Mouse (Mus musculus): ENCODE data around the gene Tpcn2. TPM values are rescaled to one million over a fixed set of nuclear protein-coding genes. Genes with fewer than 3 reads are reported as not detected.

Gene Tpcn2
- polyA plus RNA-seq, 1 experiment from 2014 or later = 1.6 TPM

GRCm38 (mm10) chr7:145179691-145180091, 104.1 kb downstream of the Tpcn2 start:
- WGBS (ENCODE audit: insufficient replicate concordance) = 34% methylated on average over 5 of the region's 5 CpGs
- no peak for ATAC-seq (ENCODE audit: insufficient read depth)
- Histone ChIP-seq H3K27ac (replicated peaks) (no peak overlapping the region), H3K36me3 (replicated peaks) (no peaks in the 10 kb centered on the region), H3K9me3 (replicated peaks) (no peaks in the 10 kb centered on the region), H3K9ac (no peak overlapping the region), H3K27me3 (no peaks in the 10 kb centered on the region), H3K4me2 (no peak overlapping the region), H3K4me1 (replicated peaks) (no peaks in the 10 kb centered on the region), H3K4me3 (replicated peaks) (no peak overlapping the region)

DNA sequence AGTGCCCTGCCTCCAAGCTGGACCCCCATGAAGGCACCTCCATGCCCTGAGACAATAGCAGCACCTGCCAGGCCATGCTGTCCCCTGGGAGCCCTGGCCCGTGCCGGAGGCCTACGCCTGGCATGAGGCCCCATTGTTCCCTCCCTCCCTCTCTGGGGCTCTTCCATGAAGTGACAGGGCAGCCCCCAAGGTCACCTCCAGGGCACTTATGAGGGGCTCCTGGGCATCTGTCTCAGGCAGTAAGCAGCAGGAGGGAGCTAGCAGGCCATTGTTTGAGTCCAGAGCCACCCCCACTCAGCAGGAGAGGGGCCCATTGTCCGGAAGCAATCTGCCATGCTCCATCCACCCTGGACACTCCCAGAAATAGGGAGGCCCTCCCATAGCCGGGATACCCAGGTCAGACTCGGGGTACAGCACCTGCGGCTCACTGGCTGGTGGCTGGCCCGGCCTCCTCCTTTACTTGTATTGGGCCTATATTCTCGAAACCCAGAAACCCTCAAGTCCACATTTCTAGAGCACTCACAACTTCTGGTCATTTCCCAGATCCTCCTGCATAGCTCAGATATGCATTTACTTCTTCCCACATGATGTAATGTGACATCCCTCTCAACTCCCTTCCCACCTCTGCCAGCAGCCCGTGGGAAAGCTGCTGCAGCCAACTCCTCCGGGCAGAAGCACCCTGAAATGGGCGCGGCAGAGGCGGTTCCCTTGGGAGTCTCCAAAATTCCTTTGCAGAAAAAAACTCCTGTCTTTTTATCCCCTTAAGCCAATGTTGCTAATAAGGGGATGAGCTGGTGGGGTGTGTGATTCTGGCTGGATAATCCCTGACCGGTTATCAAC, 106.8 kb downstream of the Tpcn2 start:
- 61% methylated on average over 15 of the region's 15 CpGs for WGBS (ENCODE audit: insufficient replicate concordance)

DNA sequence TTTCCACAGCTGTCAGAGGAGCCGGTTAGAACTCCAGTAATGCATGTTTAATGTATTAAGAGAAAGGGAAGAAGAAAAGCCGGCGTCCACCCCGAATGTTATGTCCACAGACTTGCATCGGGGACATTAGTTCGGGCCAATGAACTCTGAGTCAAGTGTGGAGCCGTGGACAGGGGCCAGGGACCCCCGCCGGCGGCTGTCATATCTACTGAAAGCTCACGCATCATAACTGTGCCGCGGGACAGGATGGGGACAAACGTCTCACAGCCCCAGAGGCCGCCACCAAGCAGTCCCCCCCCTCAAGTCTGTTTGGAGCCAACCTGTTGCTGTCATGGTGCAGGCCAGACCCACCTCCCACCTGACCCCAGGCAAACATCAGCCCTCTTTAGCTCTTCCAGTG, 110.2 kb downstream of the Tpcn2 start:
- Histone ChIP-seq H3K36me3 (replicated peaks) (no peaks in the 10 kb centered on the region), H3K4me2 (no peak overlapping the region), H3K27me3 (0 out of 2 replicates have a peak, but pooled peaks cover 10% of the 10 kb centered on the region), H3K27ac (replicated peaks) (no peak overlapping the region), H3K9me3 (replicated peaks) (no peaks in the 10 kb centered on the region), H3K9ac (no peak overlapping the region), H3K4me3 (replicated peaks) (no peak overlapping the region), H3K4me1 (replicated peaks) (no peaks in the 10 kb centered on the region)
- WGBS (ENCODE audit: insufficient replicate concordance) = 65% methylated on average over 15 of the region's 15 CpGs
- ATAC-seq (ENCODE audit: insufficient read depth) = no peak

More for the DNA sequence above, 106.8 kb downstream of the Tpcn2 start:
- Histone ChIP-seq H3K9ac (no peak overlapping the region), H3K27ac (replicated peaks) (no peak overlapping the region), H3K4me1 (replicated peaks) (no peaks in the 10 kb centered on the region), H3K4me2 (no peak overlapping the region), H3K27me3 (0 out of 2 replicates have a peak, but pooled peaks cover 10% of the 10 kb centered on the region), H3K9me3 (replicated peaks) (no peaks in the 10 kb centered on the region), H3K4me3 (replicated peaks) (no peak overlapping the region), H3K36me3 (replicated peaks) (no peaks in the 10 kb centered on the region)
- ATAC-seq (ENCODE audit: insufficient read depth) = no peak

GRCm38 (mm10) chr7:145173116-145173515, 110.7 kb downstream of the Tpcn2 start:
- H3K4me3 ChIP-seq (replicated peaks) = no peak overlapping the region
- no peak overlapping the region for H3K4me2 ChIP-seq
- H3K36me3 ChIP-seq (replicated peaks) = no peaks in the 10 kb centered on the region
- WGBS (ENCODE audit: insufficient replicate concordance) = 25% methylated on average over 12 of the region's 12 CpGs
- no peaks in the 10 kb centered on the region for H3K4me1 ChIP-seq (replicated peaks)
- H3K9ac ChIP-seq = no peak overlapping the region
- no peaks in the 10 kb centered on the region for H3K9me3 ChIP-seq (replicated peaks)
- H3K27me3 ChIP-seq = 0 out of 2 replicates have a peak, but pooled peaks cover 10% of the 10 kb centered on the region
- no peak overlapping the region for H3K27ac ChIP-seq (replicated peaks)
- ATAC-seq (ENCODE audit: insufficient read depth) = no peak

GRCm38 (mm10) chr7:145169703-145170102, 114.1 kb downstream of the Tpcn2 start:
- Histone ChIP-seq H3K9me3 (replicated peaks) (no peaks in the 10 kb centered on the region), H3K4me1 (replicated peaks) (no peaks in the 10 kb centered on the region), H3K9ac (no peak overlapping the region), H3K36me3 (replicated peaks) (no peaks in the 10 kb centered on the region), H3K27me3 (0 out of 2 replicates have a peak, but pooled peaks cover 10% of the 10 kb centered on the region), H3K4me2 (no peak overlapping the region), H3K4me3 (replicated peaks) (no peak overlapping the region), H3K27ac (replicated peaks) (no peak overlapping the region)
- ATAC-seq (ENCODE audit: insufficient read depth) = no peak
- WGBS (ENCODE audit: insufficient replicate concordance) = 47% methylated on average over 3 of the region's 3 CpGs

DNA sequence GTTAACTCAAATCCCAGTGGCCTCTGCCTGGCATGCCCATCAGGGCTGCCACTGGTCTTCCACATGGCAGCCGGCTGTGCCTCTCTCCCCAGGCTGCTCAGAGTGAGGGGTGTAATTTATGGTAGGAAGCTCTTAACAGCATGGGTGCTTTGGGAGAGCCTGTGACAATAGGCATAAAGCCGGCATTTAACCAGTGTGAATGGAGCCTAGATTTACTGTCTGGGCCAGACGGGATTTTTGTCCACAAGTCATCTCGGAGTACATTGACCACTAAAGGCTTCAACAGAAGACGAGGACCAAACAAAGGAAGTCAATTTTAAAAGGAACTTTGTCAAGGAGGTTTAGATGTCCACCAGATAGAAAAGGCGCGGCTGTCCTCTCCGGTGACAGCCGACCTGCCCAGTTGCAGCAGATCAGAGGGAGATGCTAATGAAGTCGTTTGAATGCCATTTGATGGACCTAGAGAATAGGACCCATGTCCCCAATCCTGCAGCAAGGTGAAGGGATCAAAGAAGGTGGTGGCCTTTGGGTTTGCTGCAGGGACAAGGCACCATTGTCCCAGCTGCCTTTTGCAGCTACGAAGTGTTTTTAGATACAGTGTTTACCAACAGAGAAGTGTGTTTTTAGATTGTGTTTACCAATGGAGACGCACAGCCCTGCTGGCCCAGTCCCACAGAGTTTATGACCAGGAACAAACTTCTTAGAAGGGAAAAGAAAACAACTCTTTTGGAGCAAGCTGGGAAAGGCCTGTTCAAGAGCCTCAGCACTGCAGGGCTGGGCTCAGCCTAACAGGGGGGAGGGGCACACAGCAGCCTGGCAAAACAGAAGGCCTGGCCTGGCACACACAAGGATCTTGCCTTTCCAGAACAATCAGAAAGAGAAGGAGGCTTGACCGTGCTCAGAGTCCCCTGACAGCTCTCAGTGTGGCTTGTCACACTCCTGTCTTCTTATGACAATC, 124.2 kb downstream of the Tpcn2 start:
- H3K27me3 ChIP-seq = no peaks in the 10 kb centered on the region
- no peaks in the 10 kb centered on the region for H3K9me3 ChIP-seq (replicated peaks)
- no peaks in the 10 kb centered on the region for H3K36me3 ChIP-seq (replicated peaks)
- 47% methylated on average over 13 of the region's 13 CpGs for WGBS (ENCODE audit: insufficient replicate concordance)
- H3K4me3 ChIP-seq (replicated peaks) = no peak overlapping the region
- no peak for ATAC-seq (ENCODE audit: insufficient read depth)
- H3K9ac ChIP-seq = no peak overlapping the region
- no peaks in the 10 kb centered on the region for H3K4me1 ChIP-seq (replicated peaks)
- H3K4me2 ChIP-seq = no peak overlapping the region
- no peak overlapping the region for H3K27ac ChIP-seq (replicated peaks)

DNA sequence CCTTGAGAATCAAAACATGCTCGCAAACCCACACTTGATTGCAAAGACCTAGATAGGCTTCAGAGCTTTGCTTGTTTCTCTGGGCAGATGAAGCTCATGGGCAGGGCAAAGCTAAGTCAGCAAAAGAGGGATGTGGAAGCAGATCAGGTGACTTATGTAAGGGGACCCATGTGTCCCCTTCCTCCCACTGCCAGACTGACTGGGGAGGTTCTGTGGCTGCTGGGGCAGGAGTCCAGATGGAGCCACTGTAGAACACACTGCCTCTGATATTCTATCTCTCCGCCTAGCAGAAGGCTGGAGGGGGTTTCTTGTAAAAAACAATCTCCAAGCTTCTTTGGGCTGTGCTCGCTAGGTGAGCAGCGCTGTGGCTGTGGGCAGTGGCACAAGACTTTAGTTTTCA, 128.1 kb downstream of the Tpcn2 start:
- WGBS (ENCODE audit: insufficient replicate concordance) = 55% methylated on average over 4 of the region's 4 CpGs
- H3K36me3 ChIP-seq (replicated peaks) = no peaks in the 10 kb centered on the region
- H3K9ac ChIP-seq = no peak overlapping the region
- no peak for ATAC-seq (ENCODE audit: insufficient read depth)
- no peak overlapping the region for H3K4me2 ChIP-seq
- H3K9me3 ChIP-seq (replicated peaks) = no peaks in the 10 kb centered on the region
- H3K27me3 ChIP-seq = no peaks in the 10 kb centered on the region
- H3K4me1 ChIP-seq (replicated peaks) = no peaks in the 10 kb centered on the region
- no peak overlapping the region for H3K27ac ChIP-seq (replicated peaks)
- H3K4me3 ChIP-seq (replicated peaks) = no peak overlapping the region

DNA sequence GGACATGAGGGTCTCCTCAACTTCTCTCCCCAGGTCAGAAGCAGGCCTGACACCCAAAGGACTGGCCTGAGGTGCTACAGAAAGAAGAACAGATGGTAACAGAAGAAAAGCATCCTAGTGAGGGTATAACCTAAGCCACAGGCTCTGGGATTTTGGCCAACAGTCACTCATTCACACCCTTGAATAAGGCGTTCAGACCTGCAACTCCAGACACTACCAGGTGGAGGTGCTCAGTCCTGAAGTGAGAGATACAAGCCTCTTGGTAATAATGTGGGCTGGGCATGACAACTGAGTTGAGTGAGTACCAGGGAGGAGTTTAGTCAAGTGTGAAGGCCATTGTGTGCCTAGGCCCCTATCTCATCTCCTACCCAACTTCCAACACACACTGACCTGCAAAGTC, 129.7 kb downstream of the Tpcn2 start:
- Histone ChIP-seq H3K36me3 (replicated peaks) (no peaks in the 10 kb centered on the region), H3K27me3 (no peaks in the 10 kb centered on the region), H3K4me1 (replicated peaks) (no peaks in the 10 kb centered on the region), H3K4me3 (replicated peaks) (no peak overlapping the region), H3K27ac (replicated peaks) (no peak overlapping the region), H3K9me3 (replicated peaks) (no peaks in the 10 kb centered on the region), H3K4me2 (no peak overlapping the region), H3K9ac (no peak overlapping the region)
- WGBS (ENCODE audit: insufficient replicate concordance) = 52% methylated on average over 1 of the region's 1 CpGs
- no peak for ATAC-seq (ENCODE audit: insufficient read depth)

- Histone ChIP-seq H3K4me3 (replicated peaks) (no peak overlapping the region), H3K36me3 (replicated peaks) (no peaks in the 10 kb centered on the region), H3K27ac (replicated peaks) (no peak overlapping the region), H3K9me3 (replicated peaks) (no peaks in the 10 kb centered on the region), H3K27me3 (no peaks in the 10 kb centered on the region), H3K4me2 (no peak overlapping the region), H3K9ac (no peak overlapping the region), H3K4me1 (replicated peaks) (no peaks in the 10 kb centered on the region)
- ATAC-seq (ENCODE audit: insufficient read depth) = no peak
- WGBS (ENCODE audit: insufficient replicate concordance) = 55% methylated on average over 3 of the region's 3 CpGs
Measured at GRCm38 (mm10) chr7:145151845-145152244, 132.0 kb downstream of the Tpcn2 start.

DNA sequence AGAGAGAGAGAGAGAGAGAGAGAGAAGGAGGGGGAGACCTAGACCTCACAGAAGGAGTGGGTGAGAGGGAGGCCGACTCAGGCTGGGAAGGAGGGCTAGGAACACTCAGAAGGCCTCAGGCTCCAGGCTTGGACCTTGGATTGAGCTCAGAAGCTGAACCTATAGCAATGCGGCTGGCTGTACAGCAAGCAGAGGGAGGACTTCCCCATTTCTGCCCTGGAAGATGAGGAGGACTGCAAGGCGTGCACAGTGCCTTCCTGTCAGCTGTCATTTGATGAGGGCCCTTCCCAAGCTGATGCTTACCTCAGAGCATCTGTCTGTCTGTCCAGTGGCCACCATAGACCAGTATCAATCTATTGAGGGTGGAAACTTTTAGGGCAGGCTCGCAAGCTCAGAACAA, 134.9 kb downstream of the Tpcn2 start:
- no peaks in the 10 kb centered on the region for H3K9me3 ChIP-seq (replicated peaks)
- H3K4me2 ChIP-seq = no peak overlapping the region
- WGBS (ENCODE audit: insufficient replicate concordance) = 36% methylated on average over 4 of the region's 4 CpGs
- no peak overlapping the region for H3K9ac ChIP-seq
- H3K27ac ChIP-seq (replicated peaks) = no peak overlapping the region
- ATAC-seq (ENCODE audit: insufficient read depth) = no peak
- H3K4me3 ChIP-seq (replicated peaks) = no peak overlapping the region
- H3K27me3 ChIP-seq = no peaks in the 10 kb centered on the region
- no peaks in the 10 kb centered on the region for H3K36me3 ChIP-seq (replicated peaks)
- no peaks in the 10 kb centered on the region for H3K4me1 ChIP-seq (replicated peaks)
